Mouse (Mus musculus) midbrain, embryonic 16.5 days (tissue): ENCODE data around the gene Lpar6. TPM values are rescaled to one million over a fixed set of nuclear protein-coding genes. Genes with fewer than 3 reads are reported as not detected.

Experiments
- ATAC-seq: fragments of 200-750 bp; cut with Nextera tagmentation; 2 replicates; pipeline ENCODE4 v1.8.0; 2017; ENCODE audit warnings: moderate TSS enrichment
- H3K27ac ChIP-seq: fragments of 300-500 bp; sonication (generic); 2 replicates; pipeline ENCODE4 v1.5.1; 2014; ENCODE audit warnings: mild to moderate bottlenecking, low read length, mixed read lengths
- H3K27me3 ChIP-seq: fragments of 300-500 bp; sonication (generic); 2 replicates; pipeline ENCODE4 v1.6.1; 2014; ENCODE audit warnings: low read depth, low read length, mixed read lengths; ENCODE audit not compliant: control insufficient read depth, insufficient read depth
- H3K36me3 ChIP-seq: fragments of 300-500 bp; sonication (generic); 2 replicates; pipeline ENCODE4 v1.6.1; 2014; ENCODE audit warnings: mild to moderate bottlenecking, low read length, moderate library complexity, mixed read lengths; ENCODE audit not compliant: control insufficient read depth, insufficient read depth
- H3K4me1 ChIP-seq: fragments of 300-500 bp; sonication (generic); 2 replicates; pipeline ENCODE4 v1.6.1; 2014; ENCODE audit warnings: mild to moderate bottlenecking, low read length, mixed read lengths; ENCODE audit not compliant: control insufficient read depth, insufficient read depth
- H3K4me2 ChIP-seq: fragments of 300-500 bp; sonication (generic); 2 replicates; pipeline ENCODE4 v1.6.1; 2014; ENCODE audit warnings: mild to moderate bottlenecking, low read length, mixed read lengths
- H3K4me3 ChIP-seq: fragments of 300-500 bp; sonication (generic); 2 replicates; pipeline ENCODE4 v1.5.1; 2014; ENCODE audit warnings: low read depth, mild to moderate bottlenecking, low read length, moderate library complexity, mixed read lengths
- H3K9ac ChIP-seq: fragments of 300-500 bp; sonication (generic); 2 replicates; pipeline ENCODE4 v1.6.1; 2014; ENCODE audit warnings: low read depth, low read length, mixed read lengths
- H3K9me3 ChIP-seq: fragments of 300-500 bp; sonication (generic); replicated peaks from 2 replicates; pipeline ENCODE4 v1.6.1; 2014; ENCODE audit warnings: mild to moderate bottlenecking, low read length, mixed read lengths; ENCODE audit not compliant: control insufficient read depth, poor library complexity, severe bottlenecking
- WGBS: fragments of 180-500 bp; shearing (Covaris S2); extraction: QIAGEN DNeasy Blood & Tissue Kit; methylation state at CpG from one replicate; pipeline ENCODE4 v1.1.7; 2014; 5-methylcytosine and 5-hydroxymethylcytosine counted together
- polyA plus RNA-seq: library from polyadenylated mRNA; unstranded; fragments of >200 nt; fragmentation: Nextera tagmentation; extraction: Ambion mirVana; gene quantifications from 2 replicates; pipeline ENCODE4 v1.2.1, GENCODE M21; 2015

Lpar6 gene
- polyA plus RNA-seq, 1 experiment from 2014 or later = 2.8 TPM

GRCm38 (mm10) chr14:73250056-73250455, 12.4 kb downstream of the Lpar6 start:
- H3K4me3 ChIP-seq = no peak overlapping the region
- H3K9me3 ChIP-seq = no peaks in the 10 kb centered on the region
- no peak for ATAC-seq
- no peaks in the 10 kb centered on the region for H3K27me3 ChIP-seq
- WGBS = 92% methylated on average over 2 of the region's 2 CpGs
- no peak overlapping the region for H3K4me2 ChIP-seq
- H3K36me3 ChIP-seq = no peaks in the 10 kb centered on the region; the same call in 1 of the 2 replicates
- no peak overlapping the region for H3K9ac ChIP-seq
- no peaks in the 10 kb centered on the region for H3K4me1 ChIP-seq
- no peak overlapping the region for H3K27ac ChIP-seq

- Histone ChIP-seq H3K4me3 (no peak overlapping the region), H3K4me2 (no peak overlapping the region), H3K9me3 (no peaks in the 10 kb centered on the region), H3K4me1 (no peaks in the 10 kb centered on the region), H3K36me3 (no peaks in the 10 kb centered on the region; the same call in 1 of the 2 replicates), H3K27me3 (no peaks in the 10 kb centered on the region), H3K9ac (no peak overlapping the region), H3K27ac (no peak overlapping the region)
- ATAC-seq = no peak
- 66% methylated on average over 2 of the region's 2 CpGs for WGBS
These were observed 14.6 kb downstream of the Lpar6 start for GRCm38 (mm10) chr14:73252276-73252675.

GRCm38 (mm10) chr14:73253453-73254251, 16.0 kb downstream of the Lpar6 start:
- H3K9me3 ChIP-seq = no peaks in the 10 kb centered on the region
- no peak overlapping the region for H3K4me3 ChIP-seq
- no peak overlapping the region for H3K27ac ChIP-seq
- ATAC-seq = no peak
- no peaks in the 10 kb centered on the region for H3K4me1 ChIP-seq
- WGBS = 48% methylated on average over 6 of the region's 6 CpGs
- H3K4me2 ChIP-seq = no peak overlapping the region
- H3K9ac ChIP-seq = no peak overlapping the region
- H3K36me3 ChIP-seq = no peaks in the 10 kb centered on the region; the same call in 1 of the 2 replicates
- H3K27me3 ChIP-seq = no peaks in the 10 kb centered on the region

GRCm38 (mm10) chr14:73254412-73254811, 16.7 kb downstream of the Lpar6 start:
- WGBS = 62% methylated on average over 4 of the region's 4 CpGs
- no peaks in the 10 kb centered on the region; the same call in 1 of the 2 replicates for H3K36me3 ChIP-seq
- H3K27me3 ChIP-seq = no peaks in the 10 kb centered on the region
- no peaks in the 10 kb centered on the region for H3K9me3 ChIP-seq
- no peak for ATAC-seq
- H3K27ac ChIP-seq = no peak overlapping the region
- H3K4me1 ChIP-seq = no peaks in the 10 kb centered on the region
- no peak overlapping the region for H3K4me3 ChIP-seq
- no peak overlapping the region for H3K9ac ChIP-seq
- H3K4me2 ChIP-seq = no peak overlapping the region

GRCm38 (mm10) chr14:73255426-73255970, 17.8 kb downstream of the Lpar6 start:
- 57% methylated on average over 3 of the region's 3 CpGs for WGBS
- H3K4me2 ChIP-seq = no peak overlapping the region
- no peaks in the 10 kb centered on the region for H3K27me3 ChIP-seq
- no peaks in the 10 kb centered on the region for H3K9me3 ChIP-seq
- no peak overlapping the region for H3K4me3 ChIP-seq
- no peak overlapping the region for H3K9ac ChIP-seq
- no peaks in the 10 kb centered on the region; the same call in 1 of the 2 replicates for H3K36me3 ChIP-seq
- no peak overlapping the region for H3K27ac ChIP-seq
- no peak for ATAC-seq
- H3K4me1 ChIP-seq = no peaks in the 10 kb centered on the region

- no peak for ATAC-seq
- WGBS = 69% methylated on average over 7 of the region's 7 CpGs
- H3K36me3 ChIP-seq = peaks cover 2% of the 10 kb centered on the region; the same call in 1 of the 2 replicates
- no peaks in the 10 kb centered on the region for H3K9me3 ChIP-seq
- no peaks in the 10 kb centered on the region for H3K27me3 ChIP-seq
- no peak overlapping the region for H3K27ac ChIP-seq
- no peaks in the 10 kb centered on the region for H3K4me1 ChIP-seq
- no peak overlapping the region for H3K4me3 ChIP-seq
- no peak overlapping the region for H3K9ac ChIP-seq
- H3K4me2 ChIP-seq = no peak overlapping the region
These were observed 19.7 kb downstream of the Lpar6 start for GRCm38 (mm10) chr14:73257348-73257747.

GRCm38 (mm10) chr14:73258181-73258580, 20.5 kb downstream of the Lpar6 start:
- Histone ChIP-seq H3K4me3 (no peak overlapping the region), H3K27me3 (no peaks in the 10 kb centered on the region), H3K36me3 (peaks cover 2% of the 10 kb centered on the region; the same call in 1 of the 2 replicates), H3K9ac (no peak overlapping the region), H3K9me3 (no peaks in the 10 kb centered on the region), H3K27ac (no peak overlapping the region), H3K4me1 (no peaks in the 10 kb centered on the region), H3K4me2 (no peak overlapping the region)
- WGBS = 76% methylated on average over 4 of the region's 4 CpGs
- no peak for ATAC-seq

- Histone ChIP-seq H3K36me3 (peaks cover 10% of the 10 kb centered on the region), H3K4me3 (no peak overlapping the region), H3K4me2 (no peak overlapping the region), H3K4me1 (no peaks in the 10 kb centered on the region), H3K27me3 (no peaks in the 10 kb centered on the region), H3K9me3 (0 out of 2 replicates have a peak, but pooled peaks cover 3% of the 10 kb centered on the region), H3K27ac (no peak overlapping the region), H3K9ac (no peak overlapping the region)
- 96% methylated on average over 9 of the region's 9 CpGs for WGBS
- no peak for ATAC-seq
These were observed 24.5 kb downstream of the Lpar6 start for GRCm38 (mm10) chr14:73262210-73262609.

- ATAC-seq = no peak
- Histone ChIP-seq H3K9me3 (0 out of 2 replicates have a peak, but pooled peaks cover 3% of the 10 kb centered on the region), H3K4me3 (no peak overlapping the region), H3K4me2 (no peak overlapping the region), H3K27ac (no peak overlapping the region), H3K27me3 (no peaks in the 10 kb centered on the region), H3K36me3 (peaks cover 10% of the 10 kb centered on the region), H3K4me1 (no peaks in the 10 kb centered on the region), H3K9ac (no peak overlapping the region)
- WGBS = 86% methylated on average over 3 of the region's 3 CpGs
These were observed 28.5 kb downstream of the Lpar6 start for GRCm38 (mm10) chr14:73266166-73266565.
